Mouse (Mus musculus) gastrocnemius, postnatal 14 days (tissue): ENCODE measurements around the gene Dnah8. TPM values are rescaled to one million over a fixed set of nuclear protein-coding genes. Genes with fewer than 3 reads are reported as not detected.
A peak's percentile ranks its signal among the peaks of the same experiment; 100 is the strongest.
"Not testable (repeated sequence)": the region's sequence is repeated elsewhere in the genome, so short reads cannot be mapped to it uniquely, and the experiment has no call there.

Source experiments
- DNase-seq: peaks from one replicate; pipeline ENCODE4 v3.0.0; 2021; ENCODE audit warnings: mixed read lengths
- intact Hi-C: fragments of 180-260 bp; cut with DNase I; formaldehyde crosslinking; loops from one replicate; pipeline ENCODE4 v1.15.1; 2025; ENCODE audit warnings: low total_unique reads
- long read RNA-seq, 2 experiments: library from polyadenylated mRNA; stranded (forward); transcript quantifications; one replicate each; pipeline ENCODE4 v2.0.0; 2021
- total RNA-seq, 2 experiments: library from RNA; stranded (reverse); gene quantifications; 2 replicates each; pipeline ENCODE4 v1.2.3; 2021

The Dnah8 gene
- 1 to 10 TPM in 1 of 2 experiments, under 1 TPM in 1; 0.90 to 1.6 TPM for total RNA-seq
- long read RNA-seq, experiment 1: 0 reads
- long read RNA-seq, experiment 2: 0 reads

DNA sequence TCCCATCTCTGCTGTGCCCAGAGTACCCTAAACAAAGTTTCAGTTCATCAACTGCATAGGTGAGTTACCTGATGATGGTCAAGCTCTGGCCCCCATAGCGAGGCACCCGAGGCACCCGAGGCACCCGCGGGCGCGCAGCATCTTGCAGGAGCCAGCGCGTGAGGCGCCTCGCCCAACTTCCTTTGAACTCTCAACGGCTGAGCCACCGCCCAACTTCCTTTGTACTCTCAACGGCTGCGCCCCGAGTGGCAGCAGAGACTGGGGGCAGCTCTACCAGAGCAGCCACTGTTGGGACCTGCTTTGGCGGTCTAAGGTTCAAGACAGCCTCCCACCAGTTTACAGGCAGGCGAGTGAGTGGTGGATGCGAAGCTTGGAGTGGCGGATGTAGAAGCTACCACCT, at the start of gene Dnah8:
Gene Dnah8 (plus strand): TSS at position 223 of the 400 bp plus-strand sequence.
- intact Hi-C loops, DNase-seq: not testable (repeated sequence)

DNA sequence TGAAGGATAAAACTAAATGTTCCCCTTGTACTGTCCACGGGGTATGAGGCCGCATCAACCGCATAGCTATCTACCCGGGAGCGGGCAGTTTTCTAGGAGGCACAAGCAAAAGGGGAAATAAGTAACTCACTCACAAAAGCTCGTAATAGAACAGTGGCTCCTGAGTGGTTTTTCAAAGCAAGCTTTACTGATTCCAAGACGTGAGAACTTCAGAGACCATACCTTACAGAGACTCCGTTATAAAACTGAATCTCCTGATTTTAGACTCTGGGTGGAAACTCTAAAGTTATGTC, 49.4 kb upstream of the Dnah8 start:
- DNase-seq: no peak
- intact Hi-C loops: no loop called here

DNA sequence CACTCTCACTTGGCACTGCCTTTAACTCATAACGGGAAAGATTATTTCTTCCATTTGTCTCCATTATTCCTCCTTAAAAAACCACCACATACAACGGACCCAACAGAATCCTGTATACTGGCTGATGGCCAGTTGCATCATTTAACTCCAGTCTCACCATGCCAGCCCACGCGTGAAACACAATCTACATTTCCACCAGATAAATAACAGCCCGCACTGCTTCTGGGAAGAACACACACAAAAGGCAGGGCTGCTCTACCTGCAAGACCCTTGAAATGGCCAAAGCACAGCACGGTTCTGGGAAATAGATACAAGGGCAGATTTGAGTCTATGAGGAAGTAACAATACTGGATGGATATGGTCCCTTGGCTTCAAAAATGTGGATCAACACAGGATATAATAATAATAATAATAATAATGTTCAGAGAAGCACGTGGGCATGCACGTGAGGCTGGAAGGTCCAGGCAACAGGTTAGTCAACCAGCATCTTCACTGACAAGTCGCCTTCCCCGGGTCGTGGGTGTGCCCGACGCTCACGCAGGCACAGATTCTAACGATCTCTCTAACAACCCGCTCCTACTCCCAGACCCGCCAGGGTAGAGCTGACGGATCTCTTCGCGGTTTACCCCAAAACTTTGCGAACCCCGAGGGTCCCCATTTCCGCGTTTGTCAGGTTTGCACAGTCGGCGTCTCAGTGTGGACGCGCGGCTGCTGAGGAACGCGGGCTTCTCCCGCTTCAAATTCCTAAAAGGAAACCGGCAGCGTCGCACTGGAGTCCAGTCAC, 48.8 kb upstream of the Dnah8 start:
- DNase-seq: no peak
- intact Hi-C loops: no loop called here

DNA sequence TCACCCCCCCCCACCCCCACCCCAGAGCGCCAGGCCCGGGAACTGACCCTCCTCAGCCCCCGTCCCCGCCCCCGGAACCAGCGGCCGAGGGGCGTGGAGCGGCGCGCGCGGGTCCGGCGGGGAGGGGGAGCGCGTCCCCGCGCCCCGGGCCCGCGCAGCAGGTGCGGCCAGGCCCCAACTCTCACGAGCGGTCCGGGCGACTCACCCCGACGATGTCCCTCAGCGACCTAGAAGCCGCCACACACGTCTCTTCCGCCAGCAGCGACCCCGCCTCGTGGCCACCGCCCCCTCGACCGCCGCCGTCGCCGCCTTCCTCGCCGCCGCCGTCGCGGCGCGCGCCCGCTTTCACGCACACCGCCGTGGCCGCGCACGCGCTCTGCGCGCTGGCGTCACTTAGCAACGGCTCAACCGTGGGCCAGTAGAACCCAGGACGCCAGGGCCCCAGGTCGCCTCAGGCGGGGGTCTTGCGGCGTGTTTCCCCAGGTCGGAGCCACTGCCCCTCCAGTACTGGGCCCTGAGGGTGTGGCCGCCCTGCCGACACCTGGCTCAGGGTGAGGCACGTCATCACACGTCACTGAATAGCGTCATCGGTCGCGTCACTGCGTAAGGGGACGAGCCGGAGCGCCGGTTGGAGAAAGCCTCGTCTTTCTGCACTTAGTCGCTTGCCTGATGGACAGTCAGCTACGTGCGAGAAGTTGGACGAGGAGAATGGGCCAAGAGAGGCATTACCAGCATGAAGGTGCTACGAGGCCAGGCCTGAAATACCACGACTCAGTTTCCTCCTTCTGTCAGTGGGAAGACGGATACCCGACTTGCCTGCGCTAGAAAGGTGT, 48.0 kb upstream of the Dnah8 start, which contains the start of gene Btbd9:
Gene Btbd9 (minus strand): TSS at position 548 of the 833 bp plus-strand sequence.
- intact Hi-C loops: no loop called here

DNA sequence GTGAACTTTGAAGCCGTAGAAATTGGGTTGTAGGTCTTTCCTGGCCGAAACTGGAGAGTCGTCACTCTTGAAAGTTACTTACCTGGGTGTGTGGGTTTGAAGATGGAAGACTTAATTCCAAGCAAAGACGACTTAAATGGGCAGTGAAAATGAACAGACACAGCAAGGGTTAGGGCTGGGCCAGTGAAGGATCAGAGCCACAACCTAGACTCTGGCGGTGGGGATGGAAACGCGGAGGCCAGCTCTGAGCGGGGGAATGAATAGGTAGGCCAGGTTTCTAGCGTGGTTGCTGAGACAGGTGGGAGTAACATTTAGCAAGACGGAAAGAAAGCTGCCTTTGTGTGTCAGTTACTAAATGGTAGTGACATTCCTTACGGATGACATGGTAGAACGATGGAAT, 47.2 kb upstream of the Dnah8 start:
- intact Hi-C loops: no loop called here
- DNase-seq: no peak

More for the DNA sequence above, 48.0 kb upstream of the Dnah8 start, which contains the start of gene Btbd9:
- peak; percentile 91 for DNase-seq

DNA sequence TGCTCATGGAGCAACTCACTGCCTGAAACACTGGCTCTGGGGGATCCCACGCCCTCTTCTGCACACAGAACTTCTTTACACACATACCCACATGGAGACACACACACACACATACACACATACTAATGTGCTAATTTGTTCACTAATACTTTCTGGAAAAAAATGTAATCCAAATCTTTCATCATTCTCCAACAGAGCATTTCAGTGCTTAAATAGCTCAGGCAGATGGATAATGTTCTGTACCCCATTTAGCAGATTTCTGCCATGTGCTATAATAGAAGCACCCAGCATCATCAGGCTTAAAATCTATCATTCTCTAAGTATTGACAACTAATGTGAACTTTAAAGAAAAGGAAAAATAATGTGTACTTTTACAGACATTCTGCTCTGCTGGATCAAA, 43.4 kb upstream of the Dnah8 start:
- intact Hi-C loops: no loop called here
- DNase-seq: no peak

DNA sequence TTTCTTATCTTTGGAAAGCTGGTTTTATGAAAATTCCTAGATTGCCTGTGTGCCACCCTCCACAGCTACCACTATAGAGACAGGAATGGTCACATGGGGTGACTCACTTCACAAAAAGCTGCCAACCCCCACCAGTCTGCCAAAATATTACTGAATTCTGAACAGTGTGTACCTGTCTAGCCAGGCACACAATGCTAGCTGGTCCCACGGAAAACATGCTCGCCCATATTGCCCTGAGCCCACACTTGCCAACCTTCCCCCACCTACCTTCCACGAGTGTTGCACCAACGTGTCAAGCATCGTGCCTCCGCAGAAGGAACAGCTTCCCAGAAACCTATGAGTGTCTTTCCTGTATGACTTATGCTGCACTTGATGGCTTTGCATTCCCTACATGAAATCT, 43.0 kb upstream of the Dnah8 start:
- no peak for DNase-seq
- intact Hi-C loops: no loop called here

DNA sequence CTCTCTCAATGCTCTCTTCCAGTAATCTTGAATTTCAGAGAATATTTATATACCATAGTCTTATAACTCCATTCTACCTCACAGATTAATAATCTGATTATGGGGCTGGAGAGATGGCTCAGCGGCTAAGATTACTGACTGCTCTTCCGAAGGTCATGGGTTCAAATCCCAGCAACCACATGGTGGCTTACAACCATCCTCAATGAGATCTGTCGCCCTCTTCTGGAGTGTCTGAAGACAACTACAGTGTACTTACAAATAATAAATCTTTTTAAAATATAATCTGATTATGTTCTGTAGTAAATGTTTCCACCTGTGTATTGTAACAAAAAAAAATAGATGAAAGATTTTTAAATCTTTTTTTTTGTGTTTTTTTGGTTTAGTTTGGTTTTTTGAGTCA, 41.8 kb upstream of the Dnah8 start:
- DNase-seq: no peak
- intact Hi-C loops: no loop called here

DNA sequence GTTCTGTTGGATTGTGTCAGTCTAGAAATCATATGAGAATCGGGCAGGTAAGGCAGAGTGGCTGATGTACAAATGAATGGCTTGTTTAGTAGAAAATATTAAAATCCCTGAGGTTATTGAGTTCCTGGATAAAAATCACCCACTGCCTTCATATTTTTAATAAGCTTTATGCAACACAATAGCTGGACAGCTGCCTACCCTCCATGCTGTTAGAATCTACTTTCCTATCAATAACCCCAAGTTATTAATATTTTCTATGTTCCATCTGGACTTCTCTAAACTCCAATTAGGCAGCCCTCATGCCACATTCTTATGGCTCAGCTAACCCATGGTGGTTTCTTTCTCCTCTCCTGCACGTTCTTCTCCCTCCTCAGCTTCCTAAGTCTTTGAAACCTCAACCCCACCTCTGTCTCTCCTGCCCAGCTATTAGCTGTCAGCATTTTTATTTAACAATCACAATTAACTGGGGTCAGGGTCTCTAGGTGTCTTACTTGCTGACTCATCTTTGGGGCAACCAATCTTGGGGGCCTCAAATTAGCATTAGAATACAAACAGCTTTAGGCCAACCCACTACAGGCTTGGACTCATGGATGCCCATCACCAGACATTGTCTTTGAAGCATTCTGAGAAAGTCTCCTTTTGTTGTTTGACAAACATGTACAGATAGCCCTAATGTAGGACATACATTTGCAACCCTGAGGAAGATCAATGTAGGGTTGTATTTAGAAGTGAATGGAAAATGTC, 40.7 kb upstream of the Dnah8 start:
- intact Hi-C loops: no loop called here
- no peak for DNase-seq

DNA sequence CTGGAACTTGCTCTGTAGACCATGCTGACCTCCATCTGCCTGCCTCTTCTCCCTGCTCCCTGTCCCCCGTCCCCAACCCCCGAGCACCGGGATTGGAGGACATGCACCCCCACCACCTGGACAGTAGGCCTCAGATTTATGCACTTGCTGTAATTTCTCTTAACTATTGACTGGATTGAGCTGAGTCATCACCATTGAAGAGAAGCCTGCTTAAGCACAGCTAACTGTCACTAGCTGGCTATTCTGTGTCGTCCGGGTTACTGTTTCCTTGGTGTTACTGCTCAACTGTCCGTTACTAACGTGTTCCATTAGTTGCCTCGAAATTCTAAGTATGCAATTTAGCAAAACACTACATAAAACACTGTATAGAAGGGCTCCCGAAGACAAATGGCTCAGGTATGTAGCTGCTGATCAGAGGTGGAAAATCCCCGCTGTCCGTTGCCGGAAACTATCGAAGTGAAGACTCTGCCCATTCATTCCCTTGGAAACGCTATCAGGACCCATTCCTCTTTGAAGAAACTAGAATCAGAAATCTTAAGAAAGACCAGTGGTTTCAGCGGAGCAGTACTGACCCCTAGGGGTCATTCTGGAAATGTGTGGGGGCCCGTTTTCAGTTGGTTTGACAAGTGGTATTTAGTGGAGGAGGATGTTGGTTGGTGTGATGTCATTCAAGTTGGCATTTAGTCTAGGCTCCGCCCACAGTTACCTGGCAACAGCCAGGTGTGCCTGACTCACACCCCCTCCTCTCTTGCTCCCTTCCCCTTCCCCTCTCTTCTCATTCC, 33.5 kb upstream of the Dnah8 start:
- DNase-seq: peak; percentile 43
- intact Hi-C loops: loop anchor here (5.0 kb wide), 1 partner anchor 33 kb away; no protein-coding TSS in a partner anchor

DNA sequence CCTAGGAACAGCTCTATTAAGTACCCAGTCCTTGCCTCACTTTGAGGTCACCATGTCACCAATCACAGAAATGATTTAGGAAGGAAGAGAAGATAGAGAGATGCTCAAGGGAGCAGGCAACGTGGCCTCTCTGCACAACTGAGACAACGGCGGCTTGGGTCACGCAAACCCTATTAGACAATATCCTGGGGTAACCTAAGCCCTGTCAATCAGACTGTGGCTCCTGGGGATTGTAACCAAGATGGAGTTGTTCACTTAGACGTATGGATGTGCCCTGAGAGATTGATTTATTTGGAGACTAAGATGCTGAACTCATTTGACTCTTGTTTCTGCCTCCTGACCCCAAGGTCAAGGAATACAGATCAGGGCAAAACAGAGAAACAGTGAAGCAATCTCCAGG, 29.7 kb upstream of the Dnah8 start:
- intact Hi-C loops: loop anchor here (5.0 kb wide), 1 partner anchor 37 kb away; no protein-coding TSS in a partner anchor
- DNase-seq: no peak

DNA sequence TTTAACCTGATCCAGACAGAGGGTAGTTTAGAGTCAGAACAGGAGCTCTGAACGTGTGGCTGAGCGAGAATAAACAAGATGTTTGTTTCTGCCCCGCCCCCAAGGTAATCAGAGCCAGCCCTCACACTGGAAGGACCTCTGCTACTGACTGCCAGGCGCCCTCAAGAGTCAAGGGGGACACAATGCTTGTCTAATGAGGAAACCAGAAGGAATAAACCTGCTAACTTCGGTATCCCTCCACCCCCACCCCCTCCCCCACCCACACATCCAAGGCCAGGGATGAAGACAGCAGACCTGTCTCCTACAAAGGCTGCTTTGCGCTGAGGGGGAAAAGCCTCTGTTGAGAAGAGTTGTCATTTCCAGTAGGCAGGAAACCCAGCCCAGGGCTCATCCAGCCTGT, 29.3 kb upstream of the Dnah8 start:
- DNase-seq: no peak
- intact Hi-C loops: loop anchor here (5.0 kb wide), 1 partner anchor 38 kb away; no protein-coding TSS in a partner anchor

DNA sequence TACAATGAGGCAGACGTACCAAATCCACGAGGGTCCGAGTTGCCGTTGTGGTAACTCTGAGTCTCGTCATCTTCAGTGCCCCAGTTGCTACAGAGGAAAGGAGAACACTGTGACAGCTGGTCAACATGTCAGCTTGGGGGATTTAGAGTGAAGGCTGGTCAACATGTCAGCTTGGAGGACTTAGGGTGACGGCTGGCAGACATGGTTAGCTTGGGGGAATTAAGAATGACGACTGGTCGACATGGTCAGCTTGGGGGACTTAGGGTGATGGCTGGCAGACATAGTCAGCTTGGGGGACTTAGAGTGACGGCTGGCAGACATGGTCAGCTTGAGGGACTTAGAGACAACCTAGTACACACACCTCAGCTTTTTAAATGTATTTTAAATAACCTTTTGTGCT, 26.4 kb upstream of the Dnah8 start:
- intact Hi-C loops: no loop called here
- no peak for DNase-seq

DNA sequence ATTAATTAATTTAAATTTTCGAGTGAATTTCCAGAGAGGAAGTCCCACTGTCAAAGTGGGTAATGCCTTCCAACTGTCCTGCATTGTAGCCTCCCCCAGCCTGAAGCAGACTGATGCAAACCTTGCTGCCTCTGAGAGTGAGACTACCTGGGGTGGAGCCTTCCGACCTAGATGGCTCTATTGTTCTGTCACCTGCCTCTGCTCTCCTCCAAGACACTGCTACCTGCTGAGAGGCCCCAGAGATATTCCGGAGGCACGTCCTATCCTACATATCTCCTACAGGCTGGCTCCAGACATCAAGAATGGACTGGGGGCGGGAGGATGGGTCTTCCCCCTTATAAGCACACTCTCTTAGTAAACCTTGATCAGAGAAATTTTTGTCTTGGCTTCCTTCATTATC, 25.9 kb upstream of the Dnah8 start:
- no peak for DNase-seq
- intact Hi-C loops: no loop called here

DNA sequence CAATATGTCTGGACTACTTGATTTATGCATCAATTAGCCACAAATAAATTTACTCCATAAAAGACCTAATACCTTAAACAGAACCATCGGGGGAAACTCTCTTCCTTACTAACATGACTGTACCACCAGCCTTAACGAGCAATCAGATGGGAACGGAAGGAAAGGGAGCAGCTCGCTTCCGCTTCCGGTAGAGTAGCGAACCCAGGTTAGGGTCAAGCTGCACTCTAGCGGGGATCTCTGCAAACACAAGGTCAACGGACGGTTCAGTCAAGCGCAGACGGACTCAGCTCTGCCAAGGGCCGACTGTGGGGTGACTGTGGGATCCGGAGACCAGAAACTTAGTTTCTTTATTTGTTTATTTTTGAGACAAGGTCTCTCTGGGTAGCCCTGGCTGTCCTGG, 22.0 kb upstream of the Dnah8 start:
- intact Hi-C loops: no loop called here
- no peak for DNase-seq

DNA sequence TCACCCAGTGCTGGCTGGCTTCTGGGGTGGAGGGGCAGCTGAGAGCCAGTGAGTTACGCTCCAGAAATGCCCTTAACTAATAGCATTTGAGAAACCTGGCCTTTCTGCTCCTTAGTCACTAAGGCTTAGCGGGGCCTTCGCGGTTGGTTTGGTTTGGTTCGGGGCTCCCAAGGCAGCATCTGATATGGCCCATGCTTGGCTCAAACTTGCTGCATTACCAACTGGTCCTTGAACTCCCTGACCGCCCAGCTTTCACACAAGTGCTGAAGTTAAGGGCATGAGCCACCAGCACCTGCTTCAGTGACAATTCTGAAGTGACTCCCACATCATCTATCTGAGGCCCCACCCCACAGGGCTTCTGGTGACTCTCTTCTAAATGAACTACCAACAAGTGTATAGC, 19.9 kb upstream of the Dnah8 start:
- no peak for DNase-seq
- intact Hi-C loops: no loop called here

DNA sequence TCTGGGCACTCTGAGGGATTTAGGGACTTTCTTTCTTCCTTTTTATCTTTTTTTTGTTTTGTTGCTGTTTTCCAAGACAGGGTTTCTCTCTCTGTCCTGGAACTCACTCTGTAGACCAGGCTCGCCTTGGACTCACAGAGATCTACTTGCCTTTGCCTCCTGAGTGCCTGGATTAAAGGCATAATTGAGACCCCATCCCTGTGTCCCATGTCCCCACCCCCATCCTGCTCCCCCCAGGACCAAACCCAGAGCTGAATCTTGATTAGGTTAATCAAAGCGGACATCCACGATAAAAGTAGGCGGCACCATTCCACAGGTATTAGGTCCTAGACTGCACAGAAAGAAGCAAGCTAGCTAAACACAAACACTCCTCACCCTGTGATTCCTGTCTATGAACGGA, 19.2 kb upstream of the Dnah8 start:
- intact Hi-C loops: no loop called here
- DNase-seq: no peak

DNA sequence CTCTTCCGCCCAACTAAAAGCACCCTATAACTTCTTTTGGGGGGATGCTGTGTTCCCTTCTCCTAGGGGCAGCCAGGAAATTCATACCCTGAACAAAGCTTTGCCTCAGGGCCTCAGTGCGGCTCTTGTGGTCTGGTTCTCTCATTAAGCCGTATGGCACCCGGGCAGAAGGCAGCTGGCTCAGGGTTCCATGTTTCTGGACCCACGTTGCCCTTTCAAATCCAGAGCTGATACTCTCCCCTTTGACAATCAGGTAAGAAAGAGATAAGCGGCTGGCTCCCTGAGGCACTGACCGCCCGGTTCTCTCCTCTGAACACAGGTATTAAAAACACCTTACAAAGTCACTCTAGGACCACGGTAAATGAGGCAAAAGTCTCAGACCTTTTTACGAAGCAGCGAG, 17.9 kb upstream of the Dnah8 start:
- DNase-seq: no peak
- intact Hi-C loops: no loop called here

DNA sequence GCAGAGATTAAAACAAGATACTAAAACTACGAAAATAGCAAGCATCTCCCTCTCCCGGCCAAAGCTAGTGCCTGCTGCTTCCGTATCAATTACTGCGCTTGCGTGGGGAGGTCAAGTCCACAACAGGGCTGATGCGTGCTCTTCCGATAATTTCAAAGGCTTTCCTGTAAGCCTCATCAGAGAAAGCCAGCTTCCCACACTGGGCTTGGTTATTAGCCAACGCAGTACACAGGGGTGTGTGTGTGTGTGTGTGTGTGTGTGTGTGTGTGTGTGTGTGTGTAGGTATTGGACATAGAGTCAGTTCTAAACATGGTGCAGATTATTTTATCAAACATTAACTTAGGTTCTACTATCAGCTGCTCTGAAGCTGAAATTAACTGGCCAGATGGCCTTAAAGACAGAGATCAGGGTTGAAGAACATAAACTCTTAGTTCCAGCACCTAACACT, 17.5 kb upstream of the Dnah8 start:
- intact Hi-C loops: no loop called here
- no peak for DNase-seq
